Mouse (Mus musculus) frontal cortex, postnatal 10 days (tissue): ENCODE measurements around the gene Patl2.
"Not testable (repeated sequence)": the region's sequence is repeated elsewhere in the genome, so short reads cannot be mapped to it uniquely, and the experiment has no call there.

Experiments
- DNase-seq, 2 experiments: peaks; one replicate each; pipeline ENCODE4 v3.0.0; 2022; ENCODE audit warnings: low spot score in 2 of 2, mixed read lengths in 1 of 2

Patl2 gene

GRCm38 (mm10) chr2:122186106-122186505 lies at the start of gene Patl2, which contains the start of gene Terb2:
Gene Patl2, minus strand, starts transcription at chr2:122186189.
Gene Terb2, plus strand, starts transcription at chr2:122186272.
- no peak for DNase-seq

GRCm38 (mm10) chr2:122235425-122235824 lies 49.4 kb upstream of the Patl2 start:
- no peak for DNase-seq

GRCm38 (mm10) chr2:122234611-122235288 lies 48.8 kb upstream of the Patl2 start, which contains the start of gene Sord:
Gene Sord, plus strand, starts transcription at chr2:122234749.
- peak; percentile 57 to 76 for DNase-seq

GRCm38 (mm10) chr2:122233759-122234557 lies 48.0 kb upstream of the Patl2 start:
- DNase-seq, result peak in 1 of 2 experiments; percentile 8

- no peak for DNase-seq
These were observed 47.4 kb upstream of the Patl2 start for GRCm38 (mm10) chr2:122233341-122233740.

GRCm38 (mm10) chr2:122231616-122232015 lies 45.6 kb upstream of the Patl2 start:
- no peak for DNase-seq

- no peak for DNase-seq
These were observed 44.4 kb upstream of the Patl2 start for GRCm38 (mm10) chr2:122230395-122230794.

- no peak for DNase-seq
These were observed 37.7 kb upstream of the Patl2 start for GRCm38 (mm10) chr2:122223654-122224053.

GRCm38 (mm10) chr2:122222272-122222671 lies 36.3 kb upstream of the Patl2 start:
- no peak for DNase-seq

- DNase-seq, result no peak
These were observed 35.8 kb upstream of the Patl2 start for GRCm38 (mm10) chr2:122221798-122222197.

- no peak for DNase-seq
These were observed 35.4 kb upstream of the Patl2 start for GRCm38 (mm10) chr2:122221378-122221777.

- DNase-seq, result no peak
These were observed 32.2 kb upstream of the Patl2 start for GRCm38 (mm10) chr2:122218234-122218633.

- DNase-seq, result not testable (repeated sequence)
These were observed 31.1 kb upstream of the Patl2 start for GRCm38 (mm10) chr2:122217075-122217474.

- DNase-seq, result no peak
These were observed 24.7 kb upstream of the Patl2 start for GRCm38 (mm10) chr2:122210534-122211228.

GRCm38 (mm10) chr2:122206440-122207107 lies 20.6 kb upstream of the Patl2 start:
- DNase-seq, result no peak

- DNase-seq, result no peak
These were observed 15.5 kb upstream of the Patl2 start for GRCm38 (mm10) chr2:122201501-122201900.

- DNase-seq, result peak; percentile 9 to 12
These were observed 8.5 kb upstream of the Patl2 start for GRCm38 (mm10) chr2:122194509-122194929.

- DNase-seq, result no peak
These were observed 5.9 kb upstream of the Patl2 start for GRCm38 (mm10) chr2:122191849-122192248.

GRCm38 (mm10) chr2:122186751-122187150 lies 762 bp upstream of the Patl2 start:
- no peak for DNase-seq

- no peak for DNase-seq
These were observed 903 bp downstream of the Patl2 start for GRCm38 (mm10) chr2:122185086-122185485.

GRCm38 (mm10) chr2:122180051-122180822 lies 5.8 kb downstream of the Patl2 start:
- no peak for DNase-seq
